Mouse (Mus musculus): ENCODE data around the gene Trim67.
"Not testable (repeated sequence)": the region's sequence is repeated elsewhere in the genome, so short reads cannot be mapped to it uniquely, and the experiment has no call there.

The Trim67 gene

DNA sequence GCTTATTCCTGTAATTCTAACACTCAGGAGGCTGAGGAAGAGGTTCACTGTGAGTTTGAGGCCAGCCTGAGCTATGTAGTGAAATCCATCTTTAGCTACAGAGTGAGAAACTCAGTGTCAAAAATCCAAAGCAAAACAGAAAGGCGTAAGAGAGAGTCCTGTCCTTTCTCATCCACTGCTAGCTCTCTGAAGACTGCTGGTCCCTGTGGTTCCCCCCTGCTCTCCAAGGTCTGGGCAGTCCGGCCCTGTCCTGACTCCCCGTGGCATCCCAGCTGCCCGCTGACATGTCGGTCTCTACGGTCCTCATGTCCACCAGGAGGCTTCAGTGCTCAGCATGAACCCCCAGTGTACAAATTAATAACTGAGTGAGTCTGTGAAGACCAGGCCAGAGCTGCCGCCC lies 43.4 kb downstream of the Trim67 start:
- no peak for DNase-seq

DNA sequence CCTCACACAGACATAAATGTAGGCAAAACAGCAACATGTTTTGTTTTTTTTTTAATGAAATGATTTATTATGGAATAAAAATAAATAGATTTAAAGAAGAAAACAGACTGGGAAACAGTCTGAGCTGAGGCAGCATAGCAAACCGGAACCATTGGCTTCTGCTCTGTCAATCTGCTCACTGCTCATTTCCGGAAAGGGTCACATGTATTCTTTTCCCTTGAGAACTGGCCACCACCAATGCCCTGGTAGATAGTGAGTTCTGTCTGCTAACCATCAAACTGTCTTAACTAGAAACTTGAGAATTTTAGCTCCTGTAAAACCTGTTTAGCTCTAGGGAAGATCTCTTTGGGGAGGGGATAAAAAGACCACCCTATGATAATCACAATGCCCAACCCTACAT lies 44.0 kb downstream of the Trim67 start:
- DNase-seq: no peak

DNA sequence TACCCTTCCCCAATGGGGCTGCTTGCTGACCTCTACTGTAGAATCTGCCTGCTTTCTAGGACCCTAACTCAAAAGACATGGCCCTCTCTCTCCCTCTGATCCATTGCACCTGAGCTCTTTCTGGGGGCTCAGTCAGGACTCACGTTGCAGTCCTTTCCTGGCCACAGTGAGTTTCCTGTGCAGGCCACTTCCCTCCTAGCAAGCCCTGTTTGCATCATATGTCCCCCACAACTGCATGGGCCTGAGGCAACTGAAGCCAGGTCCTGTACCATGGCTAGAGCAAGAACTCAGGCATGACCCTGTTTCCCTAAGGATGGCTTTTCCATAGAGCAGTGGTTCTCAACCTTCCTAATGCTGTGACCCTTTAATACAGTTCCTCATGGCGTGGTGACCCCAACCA lies 45.1 kb downstream of the Trim67 start:
- no peak for DNase-seq

DNA sequence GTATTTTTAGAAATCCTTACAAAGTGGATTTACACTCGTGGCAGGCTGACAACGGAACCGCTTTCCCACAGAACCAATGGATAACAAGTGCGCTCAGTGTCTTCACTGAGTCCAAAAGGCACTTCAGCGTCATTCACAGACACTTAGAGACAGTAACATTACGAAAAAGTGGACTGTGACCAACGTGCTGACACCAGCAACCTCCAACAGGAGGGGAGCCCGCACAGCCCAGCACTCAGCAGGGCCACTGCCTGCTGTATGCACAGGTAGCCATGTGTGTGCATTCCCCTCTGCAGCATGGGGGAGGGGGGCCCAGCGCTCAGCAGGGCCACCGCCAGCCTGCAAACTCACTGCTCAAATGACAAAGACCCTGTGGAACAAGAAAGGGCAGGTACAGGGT lies 46.5 kb downstream of the Trim67 start:
- no peak for DNase-seq

DNA sequence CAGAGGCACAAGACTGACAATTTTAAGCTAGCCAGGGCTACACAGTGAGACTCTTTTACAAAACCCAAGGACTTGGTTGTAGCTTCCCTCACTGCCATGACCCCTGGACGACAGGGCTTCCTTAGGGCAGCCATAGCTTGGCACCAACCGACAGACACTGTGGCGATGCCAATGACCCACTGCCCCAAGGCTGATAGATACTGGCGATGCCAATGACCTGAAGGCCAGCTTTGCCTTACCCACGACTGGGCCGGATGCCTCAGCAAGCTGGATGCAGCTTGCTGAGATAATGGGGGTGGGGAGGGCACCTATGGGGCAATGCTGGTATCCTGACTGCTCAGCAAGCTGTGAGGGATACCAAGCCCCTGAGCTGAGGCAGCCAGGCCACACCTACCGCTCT lies 48.0 kb downstream of the Trim67 start:
- no peak for DNase-seq

DNA sequence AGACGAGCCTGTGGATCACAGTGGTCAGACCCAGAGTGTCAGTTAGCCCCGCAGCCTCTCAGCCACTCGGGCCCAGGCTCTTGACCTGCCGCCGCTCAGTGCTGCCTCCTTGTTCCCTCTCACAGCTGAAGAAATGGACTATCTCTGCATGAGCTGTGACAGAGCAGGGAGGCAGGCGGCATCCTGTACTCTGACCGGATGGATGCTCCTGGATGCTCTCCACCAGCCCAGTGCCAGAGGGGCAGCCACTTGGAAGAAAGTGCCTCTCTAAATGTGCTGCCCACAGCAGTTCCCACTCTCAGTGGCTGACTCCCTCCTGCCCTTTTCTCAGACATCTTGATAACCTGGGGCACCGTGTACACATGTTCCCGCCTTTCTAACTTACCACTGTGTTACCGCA lies 48.9 kb downstream of the Trim67 start:
- no peak for DNase-seq

DNA sequence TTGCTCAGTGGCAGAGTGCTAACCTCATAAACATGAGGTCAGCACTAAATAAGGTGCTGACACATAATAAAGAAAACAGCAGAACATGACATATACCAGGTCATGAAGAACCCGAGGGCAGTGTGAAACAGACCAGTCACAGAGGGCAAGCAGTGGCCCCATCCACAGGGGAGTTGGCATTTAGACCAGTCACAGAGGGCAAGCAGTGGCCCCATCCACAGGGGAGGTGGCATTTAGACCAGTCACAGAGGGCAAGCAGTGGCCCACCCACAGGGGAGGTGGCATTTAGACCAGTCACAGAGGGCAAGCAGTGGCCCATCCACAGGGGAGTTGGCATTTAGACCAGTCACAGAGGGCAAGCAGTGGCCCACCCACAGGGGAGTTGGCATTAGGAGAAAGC lies 50.0 kb downstream of the Trim67 start:
- DNase-seq: not testable (repeated sequence)

DNA sequence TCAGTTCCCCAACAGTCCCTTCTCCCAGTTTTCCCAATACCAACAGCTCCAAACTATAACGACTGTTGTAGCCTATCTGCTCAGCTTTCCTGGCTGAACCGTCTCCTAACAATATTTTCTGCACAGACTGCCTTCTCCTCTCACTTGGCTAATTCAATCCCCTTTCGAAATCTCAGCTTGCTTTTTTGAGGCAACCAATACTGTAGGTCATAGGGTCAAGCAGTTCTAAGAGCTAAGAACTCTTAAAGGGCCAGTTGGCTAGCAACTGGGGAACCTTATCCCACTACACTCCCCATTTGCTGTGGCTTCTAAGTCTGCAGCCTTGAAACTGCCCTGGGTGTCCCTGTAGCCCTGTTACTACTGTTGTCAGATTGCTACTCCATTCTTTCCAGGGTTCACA lies 52.2 kb downstream of the Trim67 start:
- DNase-seq: no peak

DNA sequence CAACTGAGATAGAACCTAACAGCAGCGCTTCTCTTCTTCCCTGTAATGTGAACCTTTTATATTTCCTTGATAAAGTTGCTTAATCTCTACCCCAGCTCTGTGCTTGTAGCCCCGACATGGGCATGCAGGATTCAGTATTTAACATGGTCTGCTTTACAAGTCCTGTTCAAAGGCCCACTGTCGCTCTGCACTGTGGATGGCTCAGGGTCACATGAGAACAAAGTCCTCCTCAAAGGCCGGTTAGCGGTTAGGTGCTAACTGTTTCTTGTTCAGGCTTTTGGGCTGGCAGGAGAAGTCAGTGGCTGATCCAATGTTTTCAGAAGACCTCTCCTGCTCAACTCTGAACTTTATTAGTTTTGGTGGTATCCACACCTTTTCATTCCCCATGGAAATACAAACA lies 52.7 kb downstream of the Trim67 start:
- no peak for DNase-seq

DNA sequence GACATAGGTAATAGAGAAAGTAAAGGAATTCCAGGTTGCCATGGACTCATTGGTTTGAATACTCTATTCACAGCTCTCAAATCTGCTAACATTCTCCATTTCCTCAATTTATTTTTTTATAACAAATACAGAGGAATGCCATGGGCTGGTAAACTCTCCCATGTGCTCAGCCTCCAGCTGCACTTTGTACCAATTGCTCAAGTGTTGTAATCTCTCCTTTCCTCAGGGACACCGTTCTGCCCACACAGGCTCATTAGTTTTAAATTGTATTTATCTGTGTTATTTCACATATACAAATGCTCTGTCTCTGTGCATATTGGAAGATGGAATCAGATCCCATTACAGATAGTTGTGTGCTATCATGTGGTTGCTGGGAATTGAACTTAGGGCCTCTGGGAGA lies 60.6 kb downstream of the Trim67 start:
- DNase-seq: no peak

DNA sequence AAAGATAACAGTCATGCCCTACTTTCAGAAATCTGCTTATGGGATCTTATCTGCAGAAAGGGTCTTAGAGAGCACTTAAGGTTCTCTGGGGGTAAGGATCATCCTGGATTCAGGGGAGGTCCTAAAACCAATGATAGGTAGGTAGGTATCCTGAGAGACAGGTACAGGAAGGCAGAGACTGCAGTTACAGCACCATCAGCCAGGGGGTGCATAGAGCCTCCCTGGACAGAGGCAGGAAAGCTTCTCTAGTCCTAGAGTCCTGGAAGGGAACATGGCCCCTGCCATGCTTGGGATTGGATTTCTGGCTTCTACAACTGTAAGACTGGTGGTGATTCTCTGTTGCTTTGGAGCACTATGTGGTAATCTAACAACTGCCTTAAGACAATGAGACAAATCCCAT lies 66.6 kb downstream of the Trim67 start:
- DNase-seq: peak in 1 of 2 experiments; percentile 45

DNA sequence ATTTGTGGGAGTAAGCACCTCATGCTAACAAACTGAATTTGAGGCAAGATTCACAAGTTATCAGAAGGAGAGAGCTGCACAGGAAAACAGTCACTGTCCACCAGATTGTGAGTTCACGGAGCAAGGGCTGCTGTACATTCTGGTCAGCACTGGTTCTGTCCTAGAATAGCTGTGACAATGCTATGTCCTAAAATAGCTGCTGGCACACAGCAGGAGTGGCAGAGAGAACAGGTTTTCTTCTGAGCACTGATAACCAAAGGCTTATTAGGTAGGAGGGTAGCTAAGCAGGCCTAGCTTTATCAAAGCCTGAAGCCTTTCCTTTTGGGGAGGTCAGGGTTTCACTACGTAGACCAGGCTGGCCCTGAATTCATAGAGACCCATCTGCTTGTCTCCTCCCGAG lies 67.3 kb downstream of the Trim67 start:
- no peak for DNase-seq

DNA sequence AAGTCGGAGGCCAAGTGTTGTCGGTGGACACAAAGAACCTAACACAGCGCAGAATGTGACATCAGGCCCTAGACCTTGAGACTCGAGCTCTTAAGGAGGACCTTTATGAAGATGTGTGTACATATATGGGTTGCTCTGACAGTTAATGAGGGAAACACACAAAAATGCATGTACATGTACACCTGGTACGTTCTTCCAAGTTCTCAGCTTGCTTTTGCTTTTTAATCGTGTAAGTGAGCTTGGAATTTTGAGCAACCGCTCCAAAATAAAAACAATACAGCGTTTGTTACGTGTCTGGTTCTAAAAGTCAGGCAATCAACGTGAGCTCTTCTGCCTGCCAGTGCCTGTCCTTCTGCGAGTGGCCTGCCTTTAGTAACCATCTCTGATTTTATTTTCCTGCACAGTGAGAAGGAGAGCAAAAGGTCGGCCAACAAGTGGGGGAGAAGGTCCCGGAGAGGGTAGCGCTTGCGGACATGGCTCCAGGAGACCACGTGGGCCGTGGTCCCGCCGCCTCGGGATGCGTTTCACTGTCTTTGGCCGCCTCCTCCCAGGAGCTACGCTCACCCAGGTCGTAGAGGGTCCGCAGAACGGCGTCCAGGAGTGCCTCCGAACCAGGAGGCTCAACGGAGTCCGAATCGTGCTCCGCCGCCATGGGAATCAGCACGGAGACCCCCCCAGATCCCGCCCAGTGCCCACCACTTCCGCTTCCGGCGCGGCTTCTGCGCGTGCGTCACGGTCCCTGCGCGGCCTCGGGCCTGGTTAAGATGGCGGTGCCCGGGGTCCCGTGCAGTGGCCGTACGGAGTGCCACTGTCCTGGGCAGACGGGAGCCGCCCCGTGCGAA lies 69.7 kb downstream of the Trim67 start, which contains the start of the genes Gnpat and 2810004N23Rik:
TSS of gene Gnpat (plus strand) at position 713 of the 842 bp plus-strand sequence.
TSS of gene 2810004N23Rik (minus strand) at position 800 of the 842 bp plus-strand sequence.
- peak; percentile 83 to 95 for DNase-seq

DNA sequence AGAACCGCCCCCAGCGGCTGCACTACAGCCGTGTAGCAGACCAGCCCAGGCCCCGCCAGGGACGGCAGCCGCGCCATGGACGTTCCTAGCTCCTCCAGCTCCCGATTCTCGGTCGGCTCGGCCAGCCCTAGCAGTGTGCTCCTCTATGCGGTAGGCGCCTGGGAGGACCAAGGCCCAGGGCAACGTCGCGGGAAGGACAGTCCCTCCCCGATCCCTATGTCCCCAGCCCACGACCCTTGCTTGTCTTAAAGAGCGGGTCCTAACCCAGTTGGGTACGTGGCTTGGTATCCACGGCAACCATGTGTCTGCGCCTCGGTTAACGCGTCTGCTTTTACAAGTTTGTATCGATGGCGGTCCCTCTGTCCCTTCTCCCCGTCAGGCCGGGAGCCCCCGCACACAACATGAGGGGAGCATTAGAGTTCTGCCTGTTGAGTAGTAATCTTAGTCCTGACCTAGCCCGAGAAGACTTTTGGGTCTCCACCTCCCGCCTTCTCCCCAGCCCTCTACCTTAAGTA lies 70.3 kb downstream of the Trim67 start:
- no peak for DNase-seq

DNA sequence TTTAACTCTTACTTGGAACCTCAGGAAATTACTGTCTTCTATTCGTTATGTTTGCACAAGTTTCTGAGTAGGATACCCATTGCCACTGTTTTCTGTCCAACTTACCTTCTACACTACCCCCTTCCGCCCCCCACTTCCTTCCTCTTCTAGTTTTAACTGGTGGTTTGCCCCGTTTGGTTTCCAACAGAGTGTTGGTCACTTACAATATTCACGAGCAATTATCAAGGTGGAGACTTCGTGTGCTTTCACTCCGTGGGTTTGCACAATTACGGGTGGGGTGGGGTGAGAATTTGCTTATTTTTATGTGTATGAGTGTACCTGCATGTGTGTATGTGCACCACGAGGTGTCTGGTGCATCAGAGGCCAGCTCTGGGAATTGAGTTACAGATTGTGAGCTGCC lies 70.8 kb downstream of the Trim67 start:
- DNase-seq: no peak

DNA sequence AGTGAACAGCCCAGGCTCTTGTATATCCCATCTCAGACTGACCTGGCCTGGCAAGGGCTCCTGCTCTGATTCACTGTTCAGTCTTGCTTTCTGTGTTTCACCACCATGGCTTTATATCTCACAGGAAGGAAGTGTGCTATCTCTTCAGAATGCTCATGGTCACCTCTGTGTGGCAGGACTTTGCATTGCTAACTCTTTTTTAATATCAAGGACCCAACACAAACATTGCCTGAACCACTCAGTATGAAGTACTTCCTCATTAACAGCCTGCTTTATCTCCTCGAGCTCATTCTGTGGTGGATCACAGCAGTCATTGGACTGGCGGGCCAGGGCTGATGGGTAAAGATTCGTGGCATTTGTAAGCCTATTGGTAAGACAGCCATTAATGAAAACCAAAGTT lies 73.8 kb downstream of the Trim67 start:
- no peak for DNase-seq

DNA sequence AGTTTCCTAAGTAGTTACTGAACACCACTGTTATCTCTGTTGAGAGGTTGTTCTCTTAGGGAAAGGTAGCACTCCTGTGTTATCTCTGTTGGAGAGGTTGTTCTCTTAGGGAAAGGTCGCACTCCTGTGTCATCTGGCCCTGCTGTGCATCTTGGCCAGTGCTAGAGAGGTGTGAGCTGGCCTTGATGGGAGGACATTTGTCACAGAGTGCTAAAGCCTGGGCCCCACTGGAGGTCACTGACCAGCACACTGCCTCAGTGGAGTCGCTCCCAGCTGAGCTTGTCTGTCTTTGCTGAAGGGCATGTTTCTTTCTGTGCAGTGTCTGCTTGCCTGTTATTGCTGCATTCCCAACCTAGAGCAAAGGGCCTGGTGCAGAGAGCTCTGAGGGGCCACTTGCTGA lies 74.2 kb downstream of the Trim67 start:
- no peak for DNase-seq

DNA sequence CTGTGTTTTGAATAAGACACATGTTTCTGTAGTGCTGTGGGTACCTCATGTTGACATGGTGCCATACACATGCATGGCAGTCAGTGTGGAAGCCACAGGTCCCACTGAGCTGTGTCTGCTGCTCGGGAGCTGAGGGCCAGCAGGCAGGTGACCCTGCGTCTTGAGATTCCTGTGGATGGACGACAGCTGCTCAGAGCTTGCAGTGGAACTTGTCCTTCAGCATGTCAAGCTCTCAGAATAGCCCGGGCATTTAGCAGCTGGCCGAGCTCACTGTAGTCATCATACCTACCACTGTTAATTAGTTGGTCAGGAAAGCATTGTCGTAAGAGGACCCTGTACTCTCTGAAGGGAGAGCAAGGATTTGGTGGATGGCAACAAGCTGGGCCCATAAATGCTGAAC lies 76.8 kb downstream of the Trim67 start:
- DNase-seq: no peak

DNA sequence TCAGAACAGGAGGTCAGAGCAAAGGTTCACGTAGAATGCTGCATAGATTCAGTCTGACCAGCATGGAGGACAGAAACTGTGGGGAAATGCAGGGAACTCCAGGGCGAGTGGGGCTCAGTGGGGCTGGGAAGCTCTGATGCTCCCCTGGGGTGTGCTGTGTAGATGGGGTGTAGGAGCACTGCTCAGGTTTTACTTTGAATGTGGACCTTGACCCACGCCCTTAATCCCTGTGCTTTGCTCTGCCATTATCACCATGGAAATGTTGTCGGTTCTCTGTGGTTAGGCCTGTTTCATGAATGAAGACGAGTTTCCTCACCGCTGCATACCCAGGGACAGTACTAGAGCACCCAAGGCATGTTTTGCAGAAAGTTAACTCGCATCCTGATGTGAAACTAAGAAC lies 78.6 kb downstream of the Trim67 start:
- DNase-seq: no peak

DNA sequence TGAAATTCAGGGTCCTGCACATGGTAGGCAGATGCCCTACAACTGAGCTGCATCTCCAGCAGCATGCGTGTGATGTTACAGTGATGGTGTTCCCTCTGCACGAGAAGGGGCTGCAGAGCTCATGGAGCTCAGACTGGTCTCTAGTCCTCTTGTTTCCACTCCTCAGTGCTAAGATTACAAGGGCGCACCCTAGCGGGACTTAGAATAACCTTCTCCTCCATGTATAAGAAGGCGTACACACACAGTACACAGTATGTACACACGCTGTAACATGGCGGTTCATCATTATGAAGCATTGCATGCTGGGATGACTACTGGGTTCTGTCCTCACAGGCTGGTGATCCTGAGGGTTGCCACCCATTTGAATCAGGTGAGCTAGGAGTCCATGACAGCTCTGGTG lies 79.2 kb downstream of the Trim67 start:
- no peak for DNase-seq

DNA sequence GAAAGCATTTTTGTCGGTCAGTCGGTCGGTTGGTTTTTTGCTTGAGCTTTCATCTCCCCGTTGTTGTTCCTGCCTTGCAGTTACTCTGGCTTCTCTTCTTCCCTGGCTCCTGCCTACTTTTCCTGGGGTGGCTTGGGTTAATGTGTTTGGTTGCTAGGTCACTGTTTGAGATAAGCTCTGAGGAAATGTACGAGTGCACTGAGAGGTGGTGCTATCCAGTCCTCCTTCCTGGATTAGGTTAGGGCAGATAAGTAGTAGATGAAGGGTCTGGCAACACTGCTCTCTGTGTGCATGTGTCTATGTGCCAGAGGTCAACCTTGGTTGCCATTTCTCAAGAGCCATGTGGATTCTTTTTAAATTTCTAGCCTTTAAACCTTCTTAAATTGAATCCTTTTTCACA lies 79.8 kb downstream of the Trim67 start:
- DNase-seq: no peak

DNA sequence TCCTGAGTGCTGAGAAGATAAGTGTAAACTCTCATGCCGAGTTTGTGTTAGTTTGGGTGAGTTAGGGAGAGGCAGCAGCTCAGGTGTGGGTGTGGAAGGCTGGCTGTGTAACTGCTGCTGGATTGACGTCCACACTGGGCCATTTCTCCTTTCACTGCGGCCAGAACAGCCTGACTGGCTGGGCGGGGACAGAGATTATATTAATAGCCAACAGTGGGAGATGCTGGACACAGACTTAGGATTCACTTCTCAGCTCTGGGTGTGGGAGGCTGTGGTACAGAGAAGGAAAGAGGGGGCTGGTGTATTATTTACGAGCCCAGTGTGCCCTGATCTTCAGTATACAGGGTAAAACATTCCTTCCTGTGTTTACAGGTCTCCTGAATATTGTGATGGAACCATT lies 85.2 kb downstream of the Trim67 start:
- DNase-seq: no peak

DNA sequence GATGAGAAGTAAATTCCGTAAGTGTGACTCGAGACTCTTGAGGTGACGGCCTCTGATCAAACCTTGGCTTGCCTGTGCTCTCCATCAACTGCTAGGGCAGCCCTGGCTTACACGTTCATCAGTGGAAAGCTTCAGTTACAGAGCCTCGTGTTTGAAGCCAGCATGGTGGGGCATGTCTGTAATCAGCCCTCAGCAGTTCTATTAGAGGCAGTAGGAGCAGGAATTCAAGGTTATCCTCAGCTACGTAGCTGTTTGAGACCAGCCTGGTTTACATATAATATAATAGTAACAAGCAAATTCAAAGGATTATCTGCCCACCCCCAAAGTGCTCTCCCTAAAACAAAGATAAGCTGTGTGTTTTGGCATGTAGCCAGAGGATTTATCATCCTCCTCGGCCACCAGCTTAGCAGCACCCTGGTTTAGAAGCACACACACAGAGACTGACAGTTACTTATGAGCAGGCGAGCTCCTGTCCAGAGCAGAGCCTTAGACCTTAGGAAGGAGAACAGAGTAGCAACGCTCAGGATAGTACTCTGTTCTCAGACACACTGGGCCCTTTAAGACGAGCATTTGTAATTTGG lies 86.1 kb downstream of the Trim67 start:
- DNase-seq: no peak
